Mouse (Mus musculus) kidney, adult 18-20 months (tissue): Measurements from ENCODE around the gene Senp2.
A peak's percentile ranks its signal among the peaks of the same experiment; 100 is the strongest.

Experiments used
- DNase-seq: peaks from one replicate; pipeline ENCODE4 v3.0.0; 2021

The Senp2 gene

DNA sequence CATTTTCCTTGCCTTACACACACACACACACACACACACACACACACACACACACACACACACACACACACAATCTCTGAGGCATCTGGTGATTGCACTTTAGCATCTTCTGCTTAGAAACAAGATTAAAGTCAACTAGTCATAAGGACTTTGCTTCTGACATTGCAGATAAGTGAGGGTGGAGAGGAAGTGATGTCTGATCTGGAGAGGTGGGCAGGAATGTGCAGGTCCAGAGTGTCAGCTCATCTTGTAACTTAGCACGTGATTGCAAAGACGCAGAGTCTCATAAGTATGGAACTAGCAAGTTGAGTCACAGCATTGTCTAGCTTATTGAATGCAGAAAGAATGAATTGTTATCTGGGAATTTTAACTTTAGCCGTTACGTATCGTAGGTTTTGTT lies 18.2 kb downstream of the Senp2 start:
- no peak for DNase-seq

GRCm38 (mm10) chr16:22038554-22038953 lies 29.3 kb downstream of the Senp2 start:
- DNase-seq = no peak

- DNase-seq = no peak
Measured at GRCm38 (mm10) chr16:22039978-22040377, 30.7 kb downstream of the Senp2 start.

DNA sequence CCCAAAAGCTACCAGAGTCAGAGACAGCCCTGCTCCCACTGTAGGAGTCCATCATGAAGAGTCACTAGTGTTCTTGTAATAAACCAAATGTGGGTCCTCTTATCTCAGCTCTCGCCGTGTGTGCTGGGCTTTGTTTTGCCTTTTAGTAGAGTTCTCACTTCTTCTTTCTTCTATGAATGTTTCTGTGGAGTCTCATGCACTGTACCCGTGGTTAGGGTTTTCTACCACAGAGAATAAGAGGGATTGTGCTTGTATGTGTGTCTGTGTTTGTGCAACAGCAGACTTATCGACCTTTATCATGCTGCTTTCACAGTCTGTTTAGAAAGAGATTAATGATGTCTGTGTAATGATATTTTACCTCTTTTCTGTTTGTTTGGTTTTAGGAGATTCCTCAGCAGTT lies 34.5 kb downstream of the Senp2 start:
- DNase-seq = no peak

GRCm38 (mm10) chr16:22045930-22046329 lies 36.6 kb downstream of the Senp2 start:
- no peak for DNase-seq

GRCm38 (mm10) chr16:22046739-22047366 lies 37.6 kb downstream of the Senp2 start:
- DNase-seq = no peak

DNA sequence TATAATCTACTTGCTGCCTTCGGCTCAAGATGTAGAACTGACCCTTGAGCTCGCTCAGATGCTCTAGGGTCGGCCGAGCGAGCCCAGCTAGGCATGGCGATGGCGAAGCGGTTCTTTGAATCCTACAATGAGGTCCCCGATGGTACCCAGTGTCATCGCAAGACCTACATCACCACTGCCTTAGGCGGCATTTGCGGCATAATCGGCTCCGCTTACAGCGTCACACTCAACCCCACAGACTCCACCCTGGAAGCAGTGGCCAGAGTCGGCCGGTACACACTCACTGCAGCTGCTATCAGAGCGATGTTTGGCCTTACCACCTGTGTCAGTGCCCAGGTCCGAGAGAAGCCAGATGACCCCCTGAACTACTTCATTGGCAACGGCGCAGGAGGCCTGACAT lies 44.1 kb downstream of the Senp2 start:
- DNase-seq = no peak

GRCm38 (mm10) chr16:22057498-22057897 lies 48.2 kb downstream of the Senp2 start:
- DNase-seq = no peak

DNA sequence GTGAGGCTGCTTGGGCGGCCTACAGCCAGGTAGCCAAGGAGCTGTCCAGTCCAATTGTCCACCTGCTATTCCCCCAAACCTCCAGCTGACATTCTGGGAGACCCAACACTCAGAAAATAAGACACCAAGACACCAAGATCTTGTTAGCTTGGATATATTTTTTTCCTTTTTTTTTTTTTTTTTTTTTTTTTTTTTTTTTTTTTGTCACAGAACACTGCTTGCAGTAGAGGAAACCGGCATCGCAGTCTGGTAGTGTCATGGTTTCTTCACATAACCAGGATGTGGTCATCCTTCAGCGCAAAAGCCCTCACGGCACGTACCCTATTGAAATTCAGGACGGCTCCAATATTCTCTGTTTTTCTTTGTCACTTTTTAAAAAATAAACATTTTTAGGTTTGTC lies 49.6 kb downstream of the Senp2 start:
- no peak for DNase-seq

DNA sequence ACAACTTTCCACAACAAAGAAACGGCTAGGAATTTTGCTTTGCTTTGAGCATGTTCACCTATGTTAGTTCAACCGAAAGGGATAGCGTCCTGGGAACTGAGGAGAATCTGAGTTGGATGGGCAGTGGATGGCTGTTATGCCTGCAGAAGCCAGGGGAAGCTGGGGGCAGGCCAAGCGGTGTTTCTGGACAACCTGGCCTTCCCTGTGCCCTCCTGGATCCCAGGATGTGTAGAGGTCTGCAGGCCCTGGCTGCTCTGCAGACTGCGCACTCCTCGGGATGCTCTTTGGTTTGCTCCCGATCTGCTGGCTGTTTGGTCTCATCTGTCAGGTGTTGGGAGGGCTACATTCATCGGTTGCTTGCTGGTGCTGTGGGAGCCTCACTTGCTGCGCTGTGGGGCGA lies 51.1 kb downstream of the Senp2 start:
- DNase-seq = no peak

DNA sequence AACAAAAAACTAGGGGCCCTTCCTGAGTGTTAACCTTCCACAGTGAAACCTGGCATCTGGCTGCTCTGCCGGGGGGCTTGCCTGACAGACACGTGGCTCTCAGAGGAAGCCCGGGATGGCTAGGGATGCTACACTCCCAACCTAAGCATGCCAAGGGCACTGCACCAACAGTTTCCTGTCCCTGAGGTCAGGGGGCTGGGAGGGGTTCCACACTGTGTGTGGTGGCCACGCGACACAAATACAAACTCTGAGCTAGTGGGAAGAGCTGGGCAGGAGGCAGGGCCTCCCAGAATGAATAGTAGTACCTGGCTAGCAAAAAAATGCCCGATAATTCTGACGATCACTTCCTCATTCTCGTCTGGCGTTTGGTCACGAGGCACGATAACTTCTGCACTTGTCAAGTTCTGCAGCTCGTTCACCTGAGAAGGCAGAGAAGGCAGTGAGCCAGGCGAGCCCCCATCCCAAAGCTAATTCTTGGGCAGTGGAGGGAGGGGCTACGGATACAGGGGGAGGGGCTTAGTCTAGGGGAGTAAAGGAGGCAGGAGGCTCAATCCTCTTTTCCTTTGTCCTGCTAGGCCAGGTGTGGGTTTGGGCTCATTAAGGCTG lies 52.4 kb downstream of the Senp2 start:
- DNase-seq = no peak

GRCm38 (mm10) chr16:22062284-22062683 lies 53.0 kb downstream of the Senp2 start:
- no peak for DNase-seq

DNA sequence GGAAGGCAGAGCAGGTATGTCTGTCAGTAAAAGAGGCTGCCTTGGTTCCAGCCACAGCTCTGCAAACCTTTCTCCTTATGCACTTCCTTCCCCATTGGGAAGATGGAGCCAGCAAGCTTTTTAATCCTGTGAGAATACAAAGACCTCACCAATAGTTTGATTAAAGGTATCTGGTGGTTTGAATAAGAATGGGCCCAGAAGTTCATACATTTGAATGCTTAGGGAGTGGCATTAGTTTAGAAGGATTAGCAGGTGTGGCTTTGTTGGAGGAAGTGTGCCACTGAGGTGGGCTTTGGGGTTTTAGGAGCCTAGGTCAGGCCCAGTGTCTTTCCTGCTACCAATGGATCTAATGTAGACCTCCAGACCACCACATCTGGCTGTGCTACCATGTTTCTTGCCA lies 56.3 kb downstream of the Senp2 start:
- no peak for DNase-seq

DNA sequence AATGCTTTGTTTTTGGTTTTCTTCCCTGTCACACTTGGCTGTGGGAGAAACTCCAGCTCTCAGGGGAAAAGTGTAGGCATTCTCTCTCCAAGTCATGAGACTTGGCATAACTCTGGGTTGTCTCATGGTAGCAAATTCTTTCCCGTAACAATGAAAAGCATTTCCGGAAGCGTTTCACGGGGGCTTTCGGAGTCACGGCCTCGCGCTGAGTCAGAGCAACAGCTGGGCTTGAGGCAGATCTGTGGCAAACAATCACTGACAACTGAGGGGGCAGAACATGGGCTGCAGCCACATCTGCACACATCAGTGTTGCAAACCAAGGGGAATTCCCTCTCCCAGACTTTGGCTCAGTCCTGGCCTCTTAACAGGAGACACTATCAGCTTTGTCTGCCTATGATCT lies 58.1 kb downstream of the Senp2 start:
- DNase-seq = peak; percentile 13

GRCm38 (mm10) chr16:22071361-22071760 lies 62.1 kb downstream of the Senp2 start:
- no peak for DNase-seq

GRCm38 (mm10) chr16:22075067-22075466 lies 65.8 kb downstream of the Senp2 start:
- no peak for DNase-seq

- DNase-seq = no peak
Measured at GRCm38 (mm10) chr16:22075829-22076619, 66.7 kb downstream of the Senp2 start.

- DNase-seq = no peak
Measured at GRCm38 (mm10) chr16:22076620-22076941, 67.3 kb downstream of the Senp2 start.

GRCm38 (mm10) chr16:22080125-22080710 lies 70.9 kb downstream of the Senp2 start:
- DNase-seq = no peak

- no peak for DNase-seq
Measured at GRCm38 (mm10) chr16:22085411-22085810, 76.1 kb downstream of the Senp2 start.

GRCm38 (mm10) chr16:22091255-22091783 lies 82.0 kb downstream of the Senp2 start:
- no peak for DNase-seq

DNA sequence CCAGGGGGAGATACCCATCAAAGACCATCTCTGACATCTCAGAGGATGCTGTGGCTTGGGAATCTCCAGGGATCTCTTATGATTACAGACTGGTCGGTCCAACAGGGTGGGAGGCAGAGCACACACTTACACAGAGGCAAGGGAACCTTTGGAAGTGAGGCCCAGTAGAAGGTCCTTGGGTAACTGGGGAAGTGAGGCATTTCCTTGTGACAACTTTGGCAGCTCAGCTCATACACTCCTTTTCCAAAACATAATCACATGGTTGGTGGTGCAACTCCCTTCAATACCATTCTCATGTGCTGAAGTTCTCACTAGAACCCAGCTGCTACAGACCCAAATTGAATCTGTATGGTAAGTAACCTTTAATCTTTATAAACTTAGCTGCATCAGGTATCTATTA lies 86.5 kb downstream of the Senp2 start:
- DNase-seq = no peak

GRCm38 (mm10) chr16:22097659-22098058 lies 88.4 kb downstream of the Senp2 start:
- no peak for DNase-seq
